Comparison of ENCODE assay signal across 8 mouse cellular contexts in the genomic region with DNA sequence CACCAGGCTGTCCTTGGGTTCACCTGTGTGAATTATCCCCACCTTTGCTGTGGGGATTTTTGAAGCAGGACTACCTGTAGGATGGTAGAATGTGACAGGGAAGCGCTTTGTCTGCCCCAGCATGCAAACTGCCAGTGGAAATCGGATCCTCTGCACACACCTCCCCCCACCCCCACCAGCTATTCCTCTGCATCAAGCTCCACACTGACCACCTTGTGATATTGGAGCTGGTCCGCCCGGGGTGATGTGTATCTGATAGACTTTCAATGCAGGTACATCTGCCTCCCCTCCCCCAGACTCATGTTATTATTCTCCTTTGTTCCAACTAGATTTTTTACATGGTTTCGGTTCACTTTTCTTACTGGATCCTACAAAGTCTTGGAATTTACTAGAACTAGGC. TPM values are rescaled to one million over a fixed set of nuclear protein-coding genes. Genes with fewer than 3 reads are reported as not detected.
DNase-seq lines count a peak whose midpoint lies in the region; ATAC-seq lines count a peak whose summit lies in the region.

No protein-coding gene starts in this region.

- DNase-seq in heart, adult 8-10 months (ENCODE audit: low spot score), result no peak
- peak; percentile 58 for DNase-seq in embryo, embryonic 11 days
- no peak for DNase-seq in midbrain, embryonic 11.5 days (ENCODE audit: low spot score, missing footprints)
- no peak for DNase-seq in urinary bladder, postnatal 4 days (ENCODE audit: low spot score in 2 of 2)

- WGBS in heart, embryonic 14.5 days, result 49% methylated on average over 5 of the region's 5 CpGs
- 51% methylated on average over 5 of the region's 5 CpGs for WGBS in heart, embryonic 16.5 days
- 42% methylated on average over 5 of the region's 5 CpGs for WGBS in midbrain, embryonic 11.5 days

- H3K36me3 ChIP-seq in heart, embryonic 14.5 days (ENCODE audit: control insufficient read depth, insufficient read depth, low read length), result no peaks in the 10 kb centered on the region
- H3K36me3 ChIP-seq in heart, embryonic 16.5 days (ENCODE audit: control insufficient read depth, insufficient read depth), result no peaks in the 10 kb centered on the region
- H3K36me3 ChIP-seq in midbrain, embryonic 11.5 days (ENCODE audit: control insufficient read depth, insufficient read depth, low read length), result no peaks in the 10 kb centered on the region

- H3K27ac ChIP-seq in heart, embryonic 14.5 days (replicated peaks in 1 of 2; ENCODE audit: control insufficient read depth in 1 of 2, insufficient read depth in 1 of 2, low read depth in 2 of 2, low read length in 2 of 2), result peak overlapping the region; percentile 81 to 84
- H3K27ac ChIP-seq in heart, embryonic 16.5 days (ENCODE audit: low read length), result peak overlapping the region; percentile 86
- no peak overlapping the region for H3K27ac ChIP-seq in midbrain, embryonic 11.5 days (ENCODE audit: low read depth, low read length)

- ATAC-seq in heart, embryonic 14.5 days (ENCODE audit: insufficient number of reproducible peaks, insufficient read depth, low FRiP score, low read depth), result no peak
- ATAC-seq in heart, embryonic 16.5 days (replicated peaks; ENCODE audit: extremely low read depth, insufficient read depth, low FRiP score), result no peak
- 0 out of 2 replicates have a peak, but pooled peaks have one; percentile 20 for ATAC-seq in midbrain, embryonic 11.5 days (ENCODE audit: low FRiP score)
- no peak for ATAC-seq in frontal cortex, adult (ENCODE audit: low TSS enrichment)
- ATAC-seq in megakaryocyte-erythroid progenitor cell, adult 5-6 weeks (replicated peaks; ENCODE audit: low FRiP score, low TSS enrichment, poor library complexity, severe bottlenecking), result no peak

- H3K4me1 ChIP-seq in heart, embryonic 14.5 days (ENCODE audit: control insufficient read depth in 2 of 2, insufficient read depth in 2 of 2, low read length in 2 of 2), result peaks cover 71 to 89% of the 10 kb centered on the region in 2 experiments
- H3K4me1 ChIP-seq in heart, embryonic 16.5 days (ENCODE audit: control insufficient read depth, insufficient read depth, low read length), result peaks cover 83% of the 10 kb centered on the region
- H3K4me1 ChIP-seq in midbrain, embryonic 11.5 days (ENCODE audit: control insufficient read depth, insufficient read depth, low read length), result peaks cover 29% of the 10 kb centered on the region

- H3K9me3 ChIP-seq in heart, embryonic 14.5 days (ENCODE audit: control insufficient read depth, low read length), result no peaks in the 10 kb centered on the region
- H3K9me3 ChIP-seq in heart, embryonic 16.5 days (replicated peaks; ENCODE audit: control insufficient read depth, low read length), result no peaks in the 10 kb centered on the region
- H3K9me3 ChIP-seq in midbrain, embryonic 11.5 days (ENCODE audit: control insufficient read depth, low read length), result no peaks in the 10 kb centered on the region

- H3K4me2 ChIP-seq in heart, embryonic 14.5 days (ENCODE audit: low read length), result peak overlapping the region; percentile 58
- peak overlapping the region; percentile 47 for H3K4me2 ChIP-seq in heart, embryonic 16.5 days (ENCODE audit: low read depth, low read length)
- no peak overlapping the region for H3K4me2 ChIP-seq in midbrain, embryonic 11.5 days

- H3K4me3 ChIP-seq in heart, embryonic 14.5 days (ENCODE audit: control insufficient read depth in 1 of 2, insufficient read depth in 1 of 2, low read depth in 1 of 2, low read length in 2 of 2), result no peak overlapping the region
- H3K4me3 ChIP-seq in heart, embryonic 16.5 days (ENCODE audit: low read length), result no peak overlapping the region; the same call in 1 of the 2 replicates
- no peak overlapping the region for H3K4me3 ChIP-seq in midbrain, embryonic 11.5 days (ENCODE audit: low read depth, low read length)

- H3K27me3 ChIP-seq in heart, embryonic 14.5 days (ENCODE audit: control insufficient read depth, insufficient read depth, low read length), result no peaks in the 10 kb centered on the region
- no peaks in the 10 kb centered on the region for H3K27me3 ChIP-seq in heart, embryonic 16.5 days (ENCODE audit: control insufficient read depth, insufficient read depth, low read length)
- no peaks in the 10 kb centered on the region for H3K27me3 ChIP-seq in midbrain, embryonic 11.5 days (ENCODE audit: control insufficient read depth, insufficient read depth, low read length)

- H3K9ac ChIP-seq in heart, embryonic 14.5 days (ENCODE audit: low read length), result peak overlapping the region; percentile 58
- H3K9ac ChIP-seq in heart, embryonic 16.5 days (ENCODE audit: low read length), result peak overlapping the region; percentile 47
- H3K9ac ChIP-seq in midbrain, embryonic 11.5 days (ENCODE audit: low read length), result peak overlapping the region; percentile 30; the same call in 1 of the 2 replicates

RNA-seq across cellular contexts. Expression of a gene that starts 21.8 kb away (rescaled TPM):
- 17.2 and 19.2 TPM in 2 replicates for polyA plus RNA-seq in heart, embryonic 14.5 days (2014; fragmentation: Nextera tagmentation; extraction: Ambion mirVana)
- total RNA-seq in heart, adult 8-10 months (2022), result 10 to 100 TPM in 2 of 4 experiments, 1 to 10 TPM in 2; 7.2 to 13.4 (median 9.7) TPM
- 19.2 and 25.0 TPM in 2 replicates for polyA plus RNA-seq in heart, embryonic 16.5 days (2015; fragmentation: Nextera tagmentation; extraction: Ambion mirVana)
- polyA plus RNA-seq in midbrain, embryonic 11.5 days (2014; fragmentation: Nextera tagmentation; extraction: Ambion mirVana), result 17.3 and 18.6 TPM in 2 replicates
- total RNA-seq in megakaryocyte-erythroid progenitor cell, adult 5-6 weeks (2014; fragmentation: Nextera tagmentation), result not detected in 2 replicates
- total RNA-seq in megakaryocyte-erythroid progenitor cell, adult 5-6 weeks (2017), result 0.08 TPM in 1 of 2 replicates, not detected in the other
